Mouse (Mus musculus) megakaryocyte, embryonic 14.5 days (primary cell): Measurements from ENCODE around the gene Prss33.

ENCODE experiments used
- FLI1 ChIP-seq: IDR thresholded peaks from 2 replicates; pipeline ENCODE4 v1.6.1; 2012; ENCODE audit warnings: low read length, inconsistent platforms, mixed read lengths
- GATA1 ChIP-seq: IDR thresholded peaks from 3 replicates; pipeline ENCODE4 v1.6.1; 2012; ENCODE audit warnings: mixed read lengths, low read length, inconsistent platforms, borderline replicate concordance

DNA sequence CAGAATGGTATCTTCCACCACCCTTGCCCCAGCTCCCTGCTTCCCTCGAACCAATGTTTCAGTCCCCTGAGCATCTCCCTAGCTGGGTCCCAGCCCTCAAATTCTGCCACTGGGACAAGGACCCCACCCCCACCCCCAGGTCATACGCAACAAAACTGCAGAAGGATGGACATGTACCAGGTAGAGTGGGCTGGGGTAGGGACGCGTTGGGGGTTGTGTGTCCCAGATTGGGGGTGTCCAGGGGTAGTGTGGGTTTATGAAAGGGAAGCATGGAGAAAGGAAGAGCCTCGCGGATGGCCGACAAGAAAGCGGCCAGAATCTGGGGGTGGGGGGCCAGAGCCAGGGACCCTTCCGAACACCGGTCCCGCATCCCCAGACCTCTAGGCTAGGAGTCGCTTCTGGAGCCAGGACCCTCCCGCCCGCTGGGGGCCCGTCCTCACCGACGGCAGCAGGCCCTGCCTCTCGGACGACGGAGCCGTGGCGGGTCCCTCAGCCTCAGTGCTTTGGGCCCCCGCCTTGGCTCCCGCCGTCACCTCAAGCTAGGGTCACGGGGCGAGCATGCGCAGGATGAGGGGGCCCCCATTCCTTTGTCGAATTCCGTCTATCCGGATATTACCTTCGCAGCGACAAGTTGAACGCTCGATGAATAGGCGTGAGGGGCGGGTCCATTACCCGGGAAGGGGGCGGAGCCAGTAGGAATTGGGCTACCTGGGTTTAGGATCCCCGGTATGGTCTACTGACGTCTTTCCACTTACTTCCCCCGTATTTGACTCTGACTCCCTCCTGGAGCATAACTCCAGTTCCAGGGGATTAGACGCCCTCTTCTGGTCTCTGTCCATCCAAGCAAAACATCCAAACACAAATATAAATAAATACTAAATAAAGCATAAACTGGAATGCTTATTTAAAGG, 50.0 kb downstream of the Prss33 start, which contains the start of gene Flywch2:
- TF ChIP-seq FLI1: no peak
- TF ChIP-seq GATA1: no peak
